Mouse (Mus musculus) brain, embryonic 14.5 days (tissue): Measurements from ENCODE around the gene Serpinb6d. TPM values are rescaled to one million over a fixed set of nuclear protein-coding genes. Genes with fewer than 3 reads are reported as not detected.

ENCODE experiments used
- DNase-seq: peaks from one replicate; pipeline ENCODE4 v3.0.0-alpha.2; 2011; ENCODE audit warnings: low read depth
- CTCF ChIP-seq: fragments of 200-500 bp; IDR thresholded peaks from 2 replicates; pipeline ENCODE4 v1.5.1; 2012; ENCODE audit warnings: inconsistent platforms, mild to moderate bottlenecking, moderate library complexity, borderline replicate concordance; ENCODE audit not compliant: insufficient read depth, insufficient read length; ENCODE audit errors: extremely low read depth
- POLR2A ChIP-seq: fragments of 200-500 bp; IDR thresholded peaks from 2 replicates; pipeline ENCODE4 v1.6.1; 2012; ENCODE audit warnings: mild to moderate bottlenecking, inconsistent platforms, borderline replicate concordance; ENCODE audit not compliant: poor library complexity, insufficient read depth, insufficient read length, severe bottlenecking; ENCODE audit errors: extremely low read depth
- polyA plus RNA-seq: library from polyadenylated mRNA; depleted of rRNA; stranded (reverse); fragments of >200 nt; gene quantifications from 2 replicates; pipeline ENCODE4 v1.2.3, GENCODE M21; 2012; rRNA removed

Gene Serpinb6d
- not detected in 2 replicates for polyA plus RNA-seq

GRCm38 (mm10) chr13:33661105-33661504 lies at the start of gene Serpinb6d:
TSS of gene Serpinb6d (plus strand) at chr13:33661405.
- TF ChIP-seq CTCF (no peak), POLR2A (no peak)
- no peak for DNase-seq

- TF ChIP-seq POLR2A (no peak), CTCF (no peak)
- DNase-seq, result no peak
Observed at GRCm38 (mm10) chr13:33622921-33623320, 38.3 kb upstream of the Serpinb6d start.

GRCm38 (mm10) chr13:33642540-33642939 lies 18.7 kb upstream of the Serpinb6d start:
- DNase-seq, result no peak
- TF ChIP-seq POLR2A, result no peak
- no peak for TF ChIP-seq CTCF

GRCm38 (mm10) chr13:33662550-33662949 lies 1.3 kb downstream of the Serpinb6d start:
- DNase-seq, result no peak
- TF ChIP-seq POLR2A (no peak), CTCF (no peak)

- no peak for DNase-seq
- TF ChIP-seq CTCF (no peak), POLR2A (no peak)
Observed at GRCm38 (mm10) chr13:33720296-33720695, 59.1 kb downstream of the Serpinb6d start.

Other genes with a start within 250 kb of the Serpinb6d start
- 0.04 TPM in 1 of 2 replicates, not detected in the other for gene Serpinb9g, start 176.6 kb upstream of the Serpinb6d start, polyA plus RNA-seq
- gene Serpinb6e, start 182.0 kb downstream of the Serpinb6d start, polyA plus RNA-seq, result 0.09 and 0.25 TPM in 2 replicates
- 0.20 and 0.36 TPM in 2 replicates for gene Serpinb6c, start 244.3 kb downstream of the Serpinb6d start, polyA plus RNA-seq